9 mouse cellular contexts compared by ENCODE assay signal in the genomic region with DNA sequence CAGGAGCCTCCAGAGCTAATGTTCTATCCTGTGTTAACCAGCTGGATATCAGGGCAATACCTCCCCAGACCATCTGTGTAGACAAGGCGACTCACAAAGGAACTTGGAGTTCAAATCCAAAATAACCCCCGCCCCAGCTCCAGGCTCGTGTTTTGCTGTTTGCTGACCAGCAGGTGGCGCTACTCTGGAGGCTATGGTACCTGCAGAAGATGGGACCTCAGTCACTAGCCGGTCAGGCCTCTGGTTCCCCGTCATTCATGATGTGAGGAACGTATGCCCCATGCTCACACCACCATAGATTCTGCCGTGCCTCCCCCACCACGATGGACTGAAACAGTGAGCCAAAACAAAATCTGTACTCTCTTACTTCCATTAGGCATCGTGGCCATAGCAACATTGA. TPM values are rescaled to one million over a fixed set of nuclear protein-coding genes. Genes with fewer than 3 reads are reported as not detected.
DNase-seq lines count a peak whose midpoint lies in the region; ATAC-seq and TF ChIP-seq lines count a peak whose summit lies in the region.
"Had no signal": no experiment of that assay in that cellular context is flagged by ENCODE, and none has a peak within 500 bp of the region (broad histone marks: within the 10 kb centered on the region; RNA-seq: fewer than 3 reads in every experiment).

No protein-coding gene starts in this region.

- no peak for TF ChIP-seq EP300 in heart, postnatal 0 days (IDR thresholded peaks at IDR 0.05; ENCODE audit: low read depth)

- H3K4me3 ChIP-seq in heart, postnatal 0 days (ENCODE audit: low read depth, low read length) = no peak overlapping the region
- H3K4me3 ChIP-seq: hindbrain, embryonic 15.5 days had no signal

- H3K9me3 ChIP-seq in heart, postnatal 0 days (replicated peaks; ENCODE audit: control insufficient read depth, low read length) = no peaks in the 10 kb centered on the region
- H3K9me3 ChIP-seq: hindbrain, embryonic 15.5 days had no signal

- 31% methylated on average over 10 of the region's 10 CpGs for WGBS in heart, postnatal 0 days

- H3K4me1 ChIP-seq in heart, postnatal 0 days (ENCODE audit: control insufficient read depth, insufficient read depth) = no peaks in the 10 kb centered on the region

- H3K9ac ChIP-seq in heart, postnatal 0 days (replicated peaks; ENCODE audit: low read depth, low read length) = no peak overlapping the region
- H3K9ac ChIP-seq: hindbrain, embryonic 15.5 days had no signal

- ATAC-seq in heart, postnatal 0 days (ENCODE audit: insufficient read depth, low read depth) = no peak

- TF ChIP-seq CTCF in heart, postnatal 0 days (IDR thresholded peaks at IDR 0.05; ENCODE audit: low read depth) = peak; percentile 13; the same call in 1 of the 2 replicates

- DNase-seq in heart, postnatal 0 days (ENCODE audit: low spot score) = no peak
- no peak for DNase-seq in heart, adult 11 months
- DNase-seq in A20 (ENCODE audit: low read depth, low spot score) = peak; percentile 77
- DNase-seq in adrenal gland, postnatal 14 days = peak; percentile 35
- DNase-seq in lung, postnatal 10 days = peak; percentile 13
- DNase-seq in T-cell, adult 2 months (ENCODE audit: low spot score) = no peak
- DNase-seq in urinary bladder, adult 2 months (ENCODE audit: low spot score) = no peak
- DNase-seq in left cerebral cortex, postnatal 36 days (ENCODE audit: low spot score in 2 of 2) = no peak

- no peak overlapping the region for H3K4me2 ChIP-seq in heart, postnatal 0 days (ENCODE audit: low read depth, low read length)
- H3K4me2 ChIP-seq: hindbrain, embryonic 15.5 days had no signal

- H3K27ac ChIP-seq in heart, postnatal 0 days (ENCODE audit: low read depth) = no peak overlapping the region
- H3K27ac ChIP-seq: hindbrain, embryonic 15.5 days had no signal

- H3K27me3 ChIP-seq in heart, postnatal 0 days (ENCODE audit: control insufficient read depth, insufficient read depth, low read length) = no peaks in the 10 kb centered on the region
- H3K27me3 ChIP-seq: hindbrain, embryonic 15.5 days had no signal

- H3K36me3 ChIP-seq in heart, postnatal 0 days (replicated peaks; ENCODE audit: control insufficient read depth, insufficient read depth, low read length) = no peaks in the 10 kb centered on the region
- H3K36me3 ChIP-seq: hindbrain, embryonic 15.5 days had no signal

- intact Hi-C loops in left cerebral cortex, postnatal 36 days (cut with DNase I) = no loop called here

RNA-seq across cellular contexts. Expression of gene Chst8, which starts 37.1 kb away (rescaled TPM):
- total RNA-seq in heart, postnatal 0 days (2014; rRNA removed; ENCODE audit: low replicate concordance) = 6.4 TPM in 1 of 2 replicates, not detected in the other
- polyA plus RNA-seq in heart, postnatal 0 days (2015; fragmentation: Nextera tagmentation; extraction: Ambion mirVana) = 0.15 and 0.20 TPM in 2 replicates
- total RNA-seq in adrenal gland, postnatal 14 days (2021) = 3.8 and 7.0 TPM in 2 replicates
- 3.1 and 3.5 TPM in 2 replicates for polyA plus RNA-seq in urinary bladder, adult 2 months (2012; rRNA removed)
- total RNA-seq in left cerebral cortex, postnatal 36 days (2021) = 10 to 100 TPM; 18.7 to 21.1 TPM

Comparison
In these comparisons a context has a peak if more than half of its experiments do, and no peak if none do; other contexts are left out.
1. DNase-seq: peak in A20 (single experiment), adrenal gland, postnatal 14 days (single experiment) and lung, postnatal 10 days (single experiment); none in heart, postnatal 0 days (single experiment), heart, adult 11 months (single experiment), T-cell, adult 2 months (single experiment), urinary bladder, adult 2 months (single experiment) and left cerebral cortex, postnatal 36 days (0 of 2).